Mouse (Mus musculus) megakaryocyte, embryonic 14.5 days (primary cell): ENCODE measurements around the gene Mis12.

Source experiments
- FLI1 ChIP-seq: IDR thresholded peaks from 2 replicates; pipeline ENCODE4 v1.6.1; 2012; ENCODE audit warnings: low read length, inconsistent platforms, mixed read lengths
- GATA1 ChIP-seq: IDR thresholded peaks from 3 replicates; pipeline ENCODE4 v1.6.1; 2012; ENCODE audit warnings: mixed read lengths, low read length, inconsistent platforms, borderline replicate concordance

- no peak for TF ChIP-seq FLI1
- no peak for TF ChIP-seq GATA1
Measured at GRCm38 (mm10) chr11:71007831-71008230, 11.6 kb upstream of the Mis12 start.
